Mouse (Mus musculus): ENCODE data around the gene Crkl. TPM values are rescaled to one million over a fixed set of nuclear protein-coding genes. Genes with fewer than 3 reads are reported as not detected.

Gene Crkl
- total and polyA plus RNA-seq, 3 experiments: 22.6 to 40.3 (median 22.9) TPM

- H3K36me3 ChIP-seq (replicated peaks): peaks cover 58% of the 10 kb centered on the region
- DNase-seq (ENCODE audit: low spot score) (no peak), ATAC-seq (ENCODE audit: extremely low read depth, insufficient number of reproducible peaks, low FRiP score, poor library complexity, severe bottlenecking) (no peak)
- peaks cover 29% of the 10 kb centered on the region for H3K4me1 ChIP-seq (ENCODE audit: insufficient read depth, low read depth, low read length)
- no peak for TF ChIP-seq POLR2AphosphoS5 (IDR thresholded peaks at IDR 0.05; ENCODE audit: insufficient replicate concordance, low read depth, low read length)
- no peak for TF ChIP-seq GATA2 (IDR thresholded peaks at IDR 0.05; ENCODE audit: borderline replicate concordance, low read depth, low read length)
- TF ChIP-seq TAL1 (conservative IDR thresholded peaks at IDR 0.05; ENCODE audit: low read depth, low read length): no peak
- TF ChIP-seq GATA1 (IDR thresholded peaks at IDR 0.05; ENCODE audit: borderline replicate concordance, low read length): no peak
- H3K9me3 ChIP-seq (replicated peaks): no peaks in the 10 kb centered on the region
- no peak overlapping the region for H3K4me3 ChIP-seq (ENCODE audit: low read depth, low read length)
- H3K27me3 ChIP-seq (ENCODE audit: insufficient read depth, low read length): peaks cover 8% of the 10 kb centered on the region
These were observed 59.6 kb downstream of the Crkl start for GRCm38 (mm10) chr16:17511431-17511830.

- Histone ChIP-seq H3K27me3 (ENCODE audit: insufficient read depth, low read length) (no peaks in the 10 kb centered on the region), H3K36me3 (replicated peaks) (peaks cover 93% of the 10 kb centered on the region), H3K9me3 (replicated peaks) (no peaks in the 10 kb centered on the region), H3K4me1 (ENCODE audit: insufficient read depth, low read depth, low read length) (peaks cover 4% of the 10 kb centered on the region), H3K4me3 (ENCODE audit: low read depth, low read length) (no peak overlapping the region)
- ATAC-seq (ENCODE audit: extremely low read depth, insufficient number of reproducible peaks, low FRiP score, poor library complexity, severe bottlenecking): no peak
- TF ChIP-seq GATA1 (IDR thresholded peaks at IDR 0.05; ENCODE audit: borderline replicate concordance, low read length): no peak
- no peak for TF ChIP-seq POLR2AphosphoS5 (IDR thresholded peaks at IDR 0.05; ENCODE audit: insufficient replicate concordance, low read depth, low read length)
- no peak for TF ChIP-seq CTCF (IDR thresholded peaks at IDR 0.05; ENCODE audit: low read depth, low read length)
- TF ChIP-seq TAL1 (conservative IDR thresholded peaks at IDR 0.05; ENCODE audit: low read depth, low read length): no peak
- no peak for TF ChIP-seq GATA2 (IDR thresholded peaks at IDR 0.05; ENCODE audit: borderline replicate concordance, low read depth, low read length)
- no peak for DNase-seq (ENCODE audit: low spot score)
These were observed 67.1 kb downstream of the Crkl start for GRCm38 (mm10) chr16:17518910-17519309.

GRCm38 (mm10) chr16:17524156-17524555, 72.4 kb downstream of the Crkl start:
- Histone ChIP-seq H3K9me3 (replicated peaks) (no peaks in the 10 kb centered on the region), H3K4me1 (ENCODE audit: insufficient read depth, low read depth, low read length) (peaks cover 30% of the 10 kb centered on the region), H3K4me3 (ENCODE audit: low read depth, low read length) (no peak overlapping the region), H3K36me3 (replicated peaks) (peaks cover 98% of the 10 kb centered on the region), H3K27me3 (ENCODE audit: insufficient read depth, low read length) (no peaks in the 10 kb centered on the region)
- DNase-seq (ENCODE audit: low spot score) (no peak), ATAC-seq (ENCODE audit: extremely low read depth, insufficient number of reproducible peaks, low FRiP score, poor library complexity, severe bottlenecking) (no peak)
- no peak for TF ChIP-seq GATA1 (IDR thresholded peaks at IDR 0.05; ENCODE audit: borderline replicate concordance, low read length)
- TF ChIP-seq POLR2AphosphoS5 (IDR thresholded peaks at IDR 0.05; ENCODE audit: insufficient replicate concordance, low read depth, low read length): no peak
- TF ChIP-seq CTCF (IDR thresholded peaks at IDR 0.05; ENCODE audit: low read depth, low read length): no peak
- no peak for TF ChIP-seq TAL1 (conservative IDR thresholded peaks at IDR 0.05; ENCODE audit: low read depth, low read length)
- no peak for TF ChIP-seq GATA2 (IDR thresholded peaks at IDR 0.05; ENCODE audit: borderline replicate concordance, low read depth, low read length)

- Histone ChIP-seq H3K27me3 (ENCODE audit: insufficient read depth, low read length) (no peaks in the 10 kb centered on the region), H3K4me1 (ENCODE audit: insufficient read depth, low read depth, low read length) (peaks cover 40% of the 10 kb centered on the region), H3K36me3 (replicated peaks) (peaks cover 92% of the 10 kb centered on the region), H3K9me3 (replicated peaks) (no peaks in the 10 kb centered on the region), H3K4me3 (ENCODE audit: low read depth, low read length) (no peak overlapping the region)
- ATAC-seq (ENCODE audit: extremely low read depth, insufficient number of reproducible peaks, low FRiP score, poor library complexity, severe bottlenecking): no peak
- DNase-seq (ENCODE audit: low spot score): no peak
- TF ChIP-seq CTCF (IDR thresholded peaks at IDR 0.05; ENCODE audit: low read depth, low read length): no peak
- TF ChIP-seq POLR2AphosphoS5 (IDR thresholded peaks at IDR 0.05; ENCODE audit: insufficient replicate concordance, low read depth, low read length): no peak
- no peak for TF ChIP-seq GATA1 (IDR thresholded peaks at IDR 0.05; ENCODE audit: borderline replicate concordance, low read length)
- no peak for TF ChIP-seq GATA2 (IDR thresholded peaks at IDR 0.05; ENCODE audit: borderline replicate concordance, low read depth, low read length)
- TF ChIP-seq TAL1 (conservative IDR thresholded peaks at IDR 0.05; ENCODE audit: low read depth, low read length): no peak
These were observed 73.7 kb downstream of the Crkl start for GRCm38 (mm10) chr16:17525524-17525923.

GRCm38 (mm10) chr16:17526223-17526622, 74.4 kb downstream of the Crkl start:
- no peak overlapping the region for H3K4me3 ChIP-seq (ENCODE audit: low read depth, low read length)
- ATAC-seq (ENCODE audit: extremely low read depth, insufficient number of reproducible peaks, low FRiP score, poor library complexity, severe bottlenecking): no peak
- H3K36me3 ChIP-seq (replicated peaks): peaks cover 85% of the 10 kb centered on the region
- TF ChIP-seq CTCF (IDR thresholded peaks at IDR 0.05; ENCODE audit: low read depth, low read length): no peak
- TF ChIP-seq POLR2AphosphoS5 (IDR thresholded peaks at IDR 0.05; ENCODE audit: insufficient replicate concordance, low read depth, low read length): no peak; the same call in 1 of the 2 replicates
- TF ChIP-seq GATA1 (IDR thresholded peaks at IDR 0.05; ENCODE audit: borderline replicate concordance, low read length): no peak
- TF ChIP-seq GATA2 (IDR thresholded peaks at IDR 0.05; ENCODE audit: borderline replicate concordance, low read depth, low read length): no peak
- TF ChIP-seq TAL1 (conservative IDR thresholded peaks at IDR 0.05; ENCODE audit: low read depth, low read length): no peak
- no peak for DNase-seq (ENCODE audit: low spot score)
- no peaks in the 10 kb centered on the region for H3K9me3 ChIP-seq (replicated peaks)
- peaks cover 40% of the 10 kb centered on the region for H3K4me1 ChIP-seq (ENCODE audit: insufficient read depth, low read depth, low read length)
- no peaks in the 10 kb centered on the region for H3K27me3 ChIP-seq (ENCODE audit: insufficient read depth, low read length)

GRCm38 (mm10) chr16:17527606-17528005, 75.8 kb downstream of the Crkl start:
- Histone ChIP-seq H3K36me3 (replicated peaks) (peaks cover 71% of the 10 kb centered on the region), H3K4me3 (ENCODE audit: low read depth, low read length) (no peak overlapping the region), H3K4me1 (ENCODE audit: insufficient read depth, low read depth, low read length) (peaks cover 49% of the 10 kb centered on the region), H3K27me3 (ENCODE audit: insufficient read depth, low read length) (no peaks in the 10 kb centered on the region), H3K9me3 (replicated peaks) (no peaks in the 10 kb centered on the region)
- ATAC-seq (ENCODE audit: extremely low read depth, insufficient number of reproducible peaks, low FRiP score, poor library complexity, severe bottlenecking) (no peak), DNase-seq (ENCODE audit: low spot score) (no peak)
- no peak for TF ChIP-seq TAL1 (conservative IDR thresholded peaks at IDR 0.05; ENCODE audit: low read depth, low read length)
- no peak for TF ChIP-seq GATA1 (IDR thresholded peaks at IDR 0.05; ENCODE audit: borderline replicate concordance, low read length)
- no peak for TF ChIP-seq GATA2 (IDR thresholded peaks at IDR 0.05; ENCODE audit: borderline replicate concordance, low read depth, low read length)
- no peak for TF ChIP-seq POLR2AphosphoS5 (IDR thresholded peaks at IDR 0.05; ENCODE audit: insufficient replicate concordance, low read depth, low read length)
- TF ChIP-seq CTCF (IDR thresholded peaks at IDR 0.05; ENCODE audit: low read depth, low read length): no peak

All from G1E (cell line).